Mouse (Mus musculus) C2C12 (cell line): ENCODE measurements around the gene Cox4i2.
A peak's percentile ranks its signal among the peaks of the same experiment; 100 is the strongest.

ENCODE experiments used
- CEBPB ChIP-seq: IDR thresholded peaks from one replicate; pipeline ENCODE4 v1.6.1; 2011; ENCODE audit warnings: low read depth, mild to moderate bottlenecking, control low read depth, moderate library complexity
- CTCF ChIP-seq: IDR thresholded peaks from one replicate; pipeline ENCODE4 v1.5.1; 2011; ENCODE audit not compliant: control insufficient read depth, insufficient read depth, insufficient read length
- FOSL1 ChIP-seq: IDR thresholded peaks from one replicate; pipeline ENCODE4 v1.8.0; 2011; ENCODE audit warnings: mild to moderate bottlenecking, low read length; ENCODE audit not compliant: poor library complexity, insufficient read depth, severe bottlenecking
- MAX ChIP-seq: IDR thresholded peaks from one replicate; pipeline ENCODE4 v1.6.1; 2011; ENCODE audit warnings: mild to moderate bottlenecking, control low read depth
- MYOD1 ChIP-seq: IDR thresholded peaks from one replicate; pipeline ENCODE4 v1.6.1; 2011; ENCODE audit warnings: low read depth; ENCODE audit not compliant: control insufficient read depth, insufficient read length
- USF1 ChIP-seq: IDR thresholded peaks from one replicate; pipeline ENCODE4 v1.6.1; 2011; ENCODE audit warnings: low read depth, mild to moderate bottlenecking, control low read depth, moderate library complexity

GRCm38 (mm10) chr2:152792461-152792860 lies 38.5 kb downstream of the Cox4i2 start:
- TF ChIP-seq CTCF = no peak
- no peak for TF ChIP-seq FOSL1
- TF ChIP-seq MAX = peak; percentile 30
- TF ChIP-seq CEBPB = peak; percentile 99
- TF ChIP-seq USF1 = no peak
- TF ChIP-seq MYOD1 = no peak
